Mouse (Mus musculus) layer of hippocampus, adult 18-20 months (tissue): ENCODE measurements around the gene Tmem44. TPM values are rescaled to one million over a fixed set of nuclear protein-coding genes. Genes with fewer than 3 reads are reported as not detected.

ENCODE experiments used
- DNase-seq, 2 experiments: peaks; one replicate each; pipeline ENCODE4 v3.0.0; 2022; ENCODE audit warnings: low spot score in 2 of 2
- total RNA-seq, 2 experiments: library from RNA; stranded (reverse); gene quantifications; 2 replicates each; pipeline ENCODE4 v1.2.3; 2021

Gene Tmem44
- total RNA-seq, 2 experiments from 2014 or later = 27.9 to 33.1 TPM

DNA sequence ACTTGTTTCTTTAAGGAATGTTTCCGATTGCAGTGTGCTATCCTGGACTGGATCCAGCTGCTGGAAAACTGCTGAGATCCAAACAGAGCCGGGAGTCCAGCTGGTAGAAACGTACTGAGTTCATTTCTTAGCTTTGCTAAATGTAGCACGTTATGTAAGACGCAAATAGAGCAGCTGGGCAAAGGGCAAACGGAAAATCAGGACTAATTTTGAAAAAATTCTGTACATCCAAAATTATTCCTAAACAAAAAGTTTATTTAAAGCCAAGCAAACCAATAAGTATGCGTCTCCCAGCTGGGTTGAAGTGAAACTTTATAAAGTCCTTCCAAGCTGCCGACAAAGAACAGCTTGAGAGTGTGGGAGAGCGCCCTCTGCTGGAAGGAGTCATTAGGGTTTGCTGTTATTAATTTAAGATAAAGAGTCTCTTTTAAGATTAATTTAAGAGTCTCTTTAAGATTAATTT is 30.2 kb downstream of the Tmem44 start:
- DNase-seq = peak; percentile 35 to 88

DNA sequence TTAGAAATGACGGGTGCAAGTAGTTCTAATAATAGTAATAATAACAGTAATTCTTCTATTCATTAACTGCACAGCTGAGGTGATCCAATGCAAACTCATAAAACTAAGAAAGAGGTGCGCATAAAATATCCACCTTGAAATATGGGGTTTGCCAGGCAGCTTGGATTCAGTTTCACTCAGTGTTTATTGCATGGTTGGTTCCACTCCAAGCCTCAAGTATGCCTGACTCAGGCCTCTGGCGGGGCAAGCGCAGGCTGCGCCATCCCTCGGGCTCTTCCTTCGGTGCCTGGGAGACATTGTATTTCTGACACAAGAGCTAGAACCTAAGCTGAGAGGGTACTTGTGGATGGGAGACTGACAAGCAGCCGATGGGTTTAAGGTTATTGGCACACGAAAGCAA is 32.0 kb downstream of the Tmem44 start:
- no peak for DNase-seq

DNA sequence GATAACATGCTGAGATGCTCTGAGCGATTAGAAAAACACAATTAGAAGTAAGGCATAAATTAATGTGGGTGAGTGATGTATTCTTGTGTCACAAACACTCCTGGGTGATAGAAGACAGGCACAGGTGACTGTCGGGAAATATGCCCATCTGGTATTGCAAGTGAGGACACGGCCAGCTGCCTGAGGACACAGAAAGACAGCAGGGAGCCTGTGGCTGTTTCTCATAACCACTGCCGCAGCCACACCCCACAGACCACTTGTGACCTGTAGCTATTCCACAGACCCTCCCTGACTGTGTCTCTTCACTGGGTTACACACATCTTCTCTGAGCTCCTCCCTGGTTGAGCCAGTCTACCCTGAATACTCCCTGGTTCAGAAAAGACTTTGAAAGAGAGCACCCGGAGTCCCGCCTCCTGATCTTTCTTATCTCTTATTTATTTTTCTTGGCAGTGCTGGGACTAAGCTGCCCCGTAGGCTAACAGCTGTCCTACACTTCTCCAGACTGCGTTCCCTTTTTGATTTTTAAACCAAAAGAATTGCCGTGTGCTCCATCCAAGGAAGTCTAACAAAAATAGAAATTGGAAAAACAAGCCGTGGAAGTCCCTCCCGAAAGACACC is 32.9 kb downstream of the Tmem44 start:
- DNase-seq = no peak

DNA sequence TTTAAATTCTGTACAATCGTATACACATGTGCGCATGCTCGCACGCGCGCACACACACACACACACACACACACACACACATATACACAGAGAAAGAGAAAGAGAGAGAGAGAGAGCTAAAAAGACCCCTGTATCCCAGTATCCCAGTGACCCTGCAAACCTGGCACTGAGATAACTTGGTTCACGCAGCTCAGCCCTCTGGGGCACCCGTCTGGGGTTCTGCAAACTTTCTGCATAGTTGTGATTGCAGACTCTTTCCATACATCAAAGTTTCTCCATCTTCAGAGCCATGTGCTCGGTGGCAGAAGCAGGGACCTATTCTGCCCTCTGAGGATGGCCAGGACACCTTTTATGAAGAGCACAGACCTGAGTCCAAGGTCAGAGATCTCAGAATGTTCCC is 33.6 kb downstream of the Tmem44 start:
- no peak for DNase-seq

GRCm38 (mm10) chr16:30515418-30515817 is 35.2 kb downstream of the Tmem44 start:
- DNase-seq = no peak

- peak in 1 of 2 experiments; percentile 35 for DNase-seq
Observed at GRCm38 (mm10) chr16:30513050-30514024, 37.3 kb downstream of the Tmem44 start.

- no peak for DNase-seq
Observed at GRCm38 (mm10) chr16:30512375-30513049, 38.1 kb downstream of the Tmem44 start.

GRCm38 (mm10) chr16:30511563-30512340 is 38.9 kb downstream of the Tmem44 start:
- DNase-seq = no peak

DNA sequence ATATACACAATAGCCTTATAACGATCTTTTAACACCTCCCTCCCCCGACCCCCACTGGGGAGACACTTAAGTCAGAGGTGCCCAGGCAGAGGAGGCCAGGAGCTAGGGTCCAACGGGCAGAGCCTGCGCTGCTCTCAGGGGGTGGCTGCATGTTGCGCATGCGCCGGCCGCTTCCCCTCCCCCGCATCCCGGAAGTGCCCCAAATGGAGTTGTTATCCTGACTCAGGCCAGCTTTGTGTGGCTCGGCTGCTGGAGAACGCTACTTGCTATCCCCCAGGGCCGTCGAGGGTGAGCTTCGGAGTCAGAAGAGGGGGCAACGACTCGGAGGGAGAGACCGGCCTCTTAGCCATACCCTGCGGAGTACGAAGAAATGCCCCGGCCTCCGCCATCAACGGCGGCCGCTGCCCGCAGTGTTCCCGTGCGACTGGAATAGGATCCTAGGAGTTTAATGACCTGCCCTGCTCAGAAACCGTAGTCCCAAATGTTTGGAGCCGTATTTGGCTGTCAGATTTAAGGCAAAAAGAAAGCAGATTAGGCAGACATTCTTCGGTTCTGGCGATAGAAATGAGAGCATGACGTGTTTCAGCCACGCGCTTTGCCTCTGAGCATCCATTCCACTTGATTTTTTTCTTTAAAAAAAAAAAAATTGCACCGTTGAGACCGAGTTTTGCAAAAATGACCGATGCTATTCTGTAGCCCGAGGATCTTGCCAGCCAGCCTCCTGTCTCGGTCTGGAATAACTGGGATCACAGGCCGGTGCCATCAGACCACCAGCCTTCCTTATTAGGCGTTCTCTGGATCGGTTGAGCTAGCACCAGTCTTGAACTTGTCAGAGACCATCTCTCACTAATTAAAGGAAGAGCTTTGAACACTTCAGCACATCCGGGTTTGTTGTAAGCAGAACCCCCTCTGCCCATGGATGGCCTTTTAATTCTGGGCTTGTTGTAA is 39.9 kb downstream of the Tmem44 start:
- DNase-seq = peak; percentile 76 to 92

- peak; percentile 30 to 67 for DNase-seq
Observed at GRCm38 (mm10) chr16:30510091-30510490, 40.6 kb downstream of the Tmem44 start.

- DNase-seq = no peak
Observed at GRCm38 (mm10) chr16:30509340-30509739, 41.3 kb downstream of the Tmem44 start.

DNA sequence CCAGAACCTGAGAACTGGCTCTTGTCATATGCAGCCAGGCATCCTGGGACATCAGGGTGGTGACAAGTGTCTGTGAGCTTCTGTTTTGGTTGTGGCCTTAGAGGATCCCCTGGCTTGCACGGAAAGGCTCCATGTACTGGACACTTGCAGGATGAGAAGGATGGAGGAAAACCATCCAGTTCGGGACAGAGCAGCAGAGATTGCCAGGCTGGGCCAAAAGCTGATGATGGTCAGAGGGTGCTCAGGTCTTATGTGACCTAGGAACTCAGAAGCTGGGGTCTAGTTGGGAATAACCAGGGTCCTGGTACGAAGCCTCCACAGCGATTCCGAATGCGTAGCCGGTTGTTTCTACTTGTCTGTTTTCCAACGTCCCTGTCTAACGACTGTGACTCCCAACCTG is 41.9 kb downstream of the Tmem44 start:
- DNase-seq = no peak

DNA sequence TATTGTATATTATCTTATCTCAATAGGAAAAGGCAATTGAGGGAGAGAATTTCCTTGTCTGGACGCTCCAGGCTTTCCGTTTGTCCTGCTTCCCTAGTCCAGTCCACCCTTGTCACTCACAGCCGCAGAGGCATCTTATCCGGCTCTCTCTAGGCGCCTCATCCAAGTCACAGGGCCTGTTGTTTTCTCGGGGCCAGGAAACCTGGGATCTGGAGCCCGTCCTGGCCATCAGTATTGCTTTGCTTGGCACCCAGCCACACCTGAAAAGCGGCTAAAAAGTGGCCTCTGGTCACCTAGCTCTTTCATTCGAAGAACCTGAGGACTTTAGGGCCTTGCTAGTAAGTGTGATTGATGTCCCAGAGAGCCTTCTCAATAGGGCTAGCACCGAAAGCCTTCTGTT is 43.5 kb downstream of the Tmem44 start:
- no peak for DNase-seq

GRCm38 (mm10) chr16:30505311-30506031 is 45.2 kb downstream of the Tmem44 start:
- DNase-seq = no peak

DNA sequence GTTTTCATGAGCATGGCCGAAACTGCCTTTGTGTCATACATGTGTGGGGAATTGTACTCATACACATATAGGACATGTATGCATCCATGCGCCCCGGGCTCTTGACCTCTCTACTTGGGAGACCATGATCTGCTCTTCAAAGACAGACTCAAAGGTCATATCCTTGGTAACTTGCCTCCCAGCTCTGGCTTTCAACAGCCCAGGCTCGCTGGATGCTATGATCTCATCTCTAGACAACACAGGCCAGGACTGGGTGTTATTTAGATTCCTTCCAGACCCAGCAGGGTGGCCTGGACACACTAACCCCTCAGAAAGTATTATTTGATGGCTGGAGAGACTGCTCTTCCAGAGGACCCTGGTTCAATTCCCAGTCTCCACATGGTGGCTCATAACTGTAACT is 45.8 kb downstream of the Tmem44 start:
- no peak for DNase-seq

DNA sequence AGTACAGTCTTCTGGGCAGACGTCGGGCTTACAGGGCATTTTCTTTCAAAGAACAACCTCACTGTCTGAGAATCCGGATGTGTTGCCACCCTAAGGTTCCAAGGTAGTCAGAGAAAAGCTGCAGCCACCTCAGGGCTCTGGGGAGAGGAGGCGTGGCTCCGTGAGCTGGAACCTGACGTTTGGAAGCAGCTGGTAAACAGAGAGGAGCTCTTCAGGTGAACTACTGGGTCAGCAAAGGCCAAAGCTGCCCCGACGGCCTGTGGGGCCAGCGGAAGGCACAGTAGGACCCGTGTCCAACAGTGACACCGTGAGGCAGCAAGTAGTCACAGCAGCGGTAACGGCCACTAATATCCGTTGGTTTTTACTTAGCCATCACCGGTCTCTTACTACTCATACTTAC is 46.7 kb downstream of the Tmem44 start:
- DNase-seq = peak in 1 of 2 experiments; percentile 53

DNA sequence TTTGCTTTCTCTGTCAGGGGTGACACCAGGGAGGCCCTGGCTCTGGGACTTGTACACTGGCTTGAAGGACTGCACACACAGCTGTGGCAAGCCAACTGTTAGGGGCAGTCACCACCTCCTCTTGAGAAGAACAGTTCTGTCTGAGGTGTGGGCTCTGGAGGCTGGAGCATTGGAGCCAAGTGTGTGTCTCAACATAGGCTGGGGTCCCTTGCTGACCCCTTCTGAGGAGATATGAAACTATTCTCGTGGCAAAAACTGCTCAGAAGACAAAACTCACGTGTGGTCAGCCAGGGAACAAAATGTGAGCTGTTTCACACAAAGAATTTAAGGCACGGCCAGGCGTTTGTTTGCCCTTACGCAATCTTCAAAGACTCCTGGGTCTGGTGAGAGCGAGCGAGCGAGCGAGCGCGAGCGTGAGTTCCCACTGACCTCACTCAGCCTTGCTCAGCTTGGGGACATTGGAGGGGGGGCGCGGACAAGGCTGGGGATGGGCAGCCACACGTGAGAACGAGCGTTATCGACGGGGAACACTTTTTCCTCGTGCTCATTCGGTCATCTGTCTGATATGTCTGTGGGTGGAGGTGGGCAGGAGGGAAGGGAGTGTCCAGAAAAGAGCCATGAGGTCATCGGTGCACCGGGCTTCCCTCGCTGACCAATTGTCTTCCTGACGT is 48.3 kb downstream of the Tmem44 start:
- no peak for DNase-seq

- no peak for DNase-seq
Observed at GRCm38 (mm10) chr16:30501621-30502020, 49.0 kb downstream of the Tmem44 start.

GRCm38 (mm10) chr16:30500223-30500622 is 50.4 kb downstream of the Tmem44 start:
- DNase-seq = no peak
